Mouse (Mus musculus): ENCODE data around the gene Rab11a. TPM values are rescaled to one million over a fixed set of nuclear protein-coding genes. Genes with fewer than 3 reads are reported as not detected.
"Not testable (repeated sequence)": the region's sequence is repeated elsewhere in the genome, so short reads cannot be mapped to it uniquely, and the experiment has no call there.

Gene Rab11a
- polyA plus RNA-seq, 1 experiment from 2014 or later, result 402 TPM

DNA sequence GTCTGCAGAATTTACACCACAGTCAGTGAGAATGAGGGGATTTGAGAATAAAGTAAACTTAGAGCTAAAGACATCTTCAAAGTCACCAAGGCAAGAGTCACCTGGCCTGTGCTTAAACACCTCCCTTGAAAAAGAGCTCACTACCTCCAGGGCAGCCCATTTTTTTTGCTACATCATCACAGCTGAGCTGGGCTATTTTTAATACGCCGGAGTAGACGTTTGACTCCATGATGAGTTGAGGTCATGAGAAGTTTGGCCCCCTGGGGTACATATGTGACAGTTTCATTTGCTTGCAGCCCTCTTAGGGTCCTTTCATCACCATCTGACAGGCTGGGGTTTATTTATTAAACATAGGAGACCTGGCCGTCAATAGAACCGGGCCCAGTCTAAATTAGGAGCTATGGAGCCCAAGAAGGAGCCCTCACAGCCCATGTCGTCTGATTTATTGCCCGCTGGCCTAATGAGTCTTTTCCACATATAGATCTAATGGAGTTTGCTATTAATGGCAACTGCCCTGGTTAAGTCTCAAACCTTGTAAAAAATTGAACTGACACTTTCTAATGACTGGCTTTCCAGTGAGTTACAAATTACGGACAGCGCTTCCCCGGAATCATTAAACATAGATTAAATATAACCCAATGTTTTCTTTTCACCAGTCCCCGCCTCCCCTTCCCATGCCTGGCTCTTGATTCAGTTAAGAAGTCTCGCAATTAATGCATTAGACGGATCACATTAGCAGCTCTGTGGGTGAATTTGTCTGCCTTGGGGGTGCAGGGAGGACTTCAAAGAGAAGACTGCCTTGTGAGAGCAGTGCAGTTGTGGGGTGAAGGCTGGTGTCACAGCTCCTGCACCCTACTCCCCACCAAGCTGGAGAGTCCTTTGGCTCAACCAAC is 50.2 kb downstream of the Rab11a start:
- 60% methylated on average over 13 of the region's 13 CpGs for WGBS
- H3K36me3 ChIP-seq (replicated peaks), result no peaks in the 10 kb centered on the region
- no peak for ATAC-seq (replicated peaks)

DNA sequence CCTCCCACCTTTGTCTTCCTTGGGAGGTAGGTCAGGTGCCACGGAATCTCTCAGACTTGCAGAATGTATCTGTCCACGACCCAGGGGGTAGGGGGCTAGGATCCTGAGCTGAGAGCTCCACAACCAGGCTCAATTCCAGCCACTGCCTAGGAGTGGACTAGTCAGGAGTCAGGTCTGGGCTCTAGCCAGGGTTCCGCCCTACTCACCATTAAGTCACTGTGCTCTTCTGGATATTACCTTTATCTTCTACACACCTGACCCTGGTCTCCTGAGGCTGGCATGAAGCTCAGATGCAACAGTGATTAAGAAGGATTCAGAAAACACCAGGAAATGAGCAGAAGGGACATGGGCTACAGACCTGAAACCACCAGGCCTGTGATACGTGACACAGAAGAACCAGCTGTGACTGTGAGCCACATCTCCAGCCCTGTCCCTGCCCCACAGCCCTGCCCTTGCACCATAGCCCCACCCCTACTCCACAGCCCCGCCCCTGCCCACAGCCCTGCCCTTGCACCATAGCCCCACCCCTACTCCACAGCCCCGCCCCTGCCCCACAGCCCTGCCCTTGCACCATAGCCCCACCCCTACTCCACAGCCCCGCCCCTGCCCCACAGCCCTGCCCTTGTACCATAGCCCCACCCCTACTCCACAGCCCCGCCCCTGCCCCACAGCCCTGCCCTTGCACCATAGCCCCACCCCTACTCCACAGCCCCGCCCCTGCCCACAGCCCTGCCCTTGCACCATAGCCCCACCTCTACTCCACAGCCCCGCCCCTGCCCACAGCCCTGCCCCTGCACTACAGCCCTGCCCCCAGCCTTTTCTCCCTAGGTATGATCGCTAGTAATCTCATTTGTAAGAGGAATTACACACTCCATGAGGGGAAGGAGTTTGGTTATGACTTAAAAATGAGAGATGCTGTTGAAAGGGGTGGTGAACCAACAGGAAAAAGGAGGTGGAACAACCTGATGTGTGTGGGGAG is 65.9 kb downstream of the Rab11a start:
- not testable (repeated sequence) for H3K27me3 ChIP-seq (replicated peaks); H3K27ac ChIP-seq; H3K4me3 ChIP-seq; H3K9ac ChIP-seq; ATAC-seq (replicated peaks); H3K4me2 ChIP-seq; H3K9me3 ChIP-seq; H3K36me3 ChIP-seq (replicated peaks)
- H3K4me1 ChIP-seq, result peaks cover 12% of the 10 kb centered on the region
- 28% methylated on average over 10 of the region's 11 CpGs for WGBS

More for the DNA sequence above, 50.2 kb downstream of the Rab11a start:
- Histone ChIP-seq H3K27me3 (replicated peaks) (no peaks in the 10 kb centered on the region), H3K27ac (0 out of 2 replicates have a peak overlapping the region, but pooled peaks have one; percentile 29), H3K4me1 (peaks cover 18% of the 10 kb centered on the region), H3K9me3 (no peaks in the 10 kb centered on the region), H3K4me3 (no peak overlapping the region), H3K4me2 (no peak overlapping the region), H3K9ac (no peak overlapping the region)

DNA sequence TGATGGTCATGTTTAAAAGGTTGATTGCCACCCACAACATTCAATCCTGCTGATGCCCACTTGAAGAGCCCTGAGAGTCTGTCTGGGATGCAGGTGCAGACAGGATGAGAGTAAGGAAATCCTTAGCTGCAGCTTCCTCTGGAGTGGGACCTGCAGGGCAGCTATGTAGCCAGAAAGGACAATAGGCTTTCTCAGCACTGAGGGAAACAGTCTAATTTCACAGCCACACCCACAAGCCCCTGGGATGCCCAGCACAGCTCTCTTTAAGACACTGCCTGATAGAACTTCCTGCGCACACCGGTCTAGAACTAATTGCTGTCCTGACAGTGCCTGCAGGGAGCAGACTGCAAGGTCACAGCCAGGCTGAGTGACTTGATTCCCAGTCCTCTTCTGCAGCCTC is 69.6 kb downstream of the Rab11a start:
- Histone ChIP-seq H3K9me3 (no peaks in the 10 kb centered on the region), H3K4me1 (peaks cover 20% of the 10 kb centered on the region)
- WGBS, result 74% methylated on average over 2 of the region's 2 CpGs

DNA sequence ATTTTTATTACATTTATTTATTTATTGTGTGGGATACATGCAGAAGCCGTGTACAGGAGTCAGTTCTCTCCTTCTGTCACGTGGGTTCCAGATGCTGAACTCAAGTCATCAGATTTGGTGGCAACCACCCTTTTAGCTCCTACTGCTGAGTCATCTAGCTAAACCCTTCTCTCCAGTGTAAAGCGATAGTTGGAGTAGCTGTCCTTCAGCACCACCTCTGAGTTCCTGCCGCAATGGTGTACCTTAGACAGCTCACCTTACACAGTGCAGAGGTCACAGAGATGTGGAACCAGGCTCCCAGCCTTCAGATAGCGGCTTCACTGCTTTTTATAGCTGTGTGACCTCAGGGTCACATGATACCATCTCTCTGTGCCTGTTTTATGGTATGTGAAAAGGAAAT is 70.0 kb downstream of the Rab11a start:
- no peaks in the 10 kb centered on the region for H3K9me3 ChIP-seq
- H3K36me3 ChIP-seq (replicated peaks), result no peaks in the 10 kb centered on the region
- no peaks in the 10 kb centered on the region for H3K27me3 ChIP-seq (replicated peaks)
- H3K9ac ChIP-seq, result no peak overlapping the region
- no peak overlapping the region for H3K27ac ChIP-seq
- no peak overlapping the region for H3K4me3 ChIP-seq
- no peak for ATAC-seq (replicated peaks)
- peaks cover 20% of the 10 kb centered on the region for H3K4me1 ChIP-seq
- 35% methylated on average over 5 of the region's 5 CpGs for WGBS
- no peak overlapping the region for H3K4me2 ChIP-seq

More for the DNA sequence above, 69.6 kb downstream of the Rab11a start:
- Histone ChIP-seq H3K4me3 (no peak overlapping the region), H3K4me2 (no peak overlapping the region), H3K36me3 (replicated peaks) (no peaks in the 10 kb centered on the region), H3K27me3 (replicated peaks) (no peaks in the 10 kb centered on the region), H3K9ac (no peak overlapping the region), H3K27ac (no peak overlapping the region)
- no peak for ATAC-seq (replicated peaks)

DNA sequence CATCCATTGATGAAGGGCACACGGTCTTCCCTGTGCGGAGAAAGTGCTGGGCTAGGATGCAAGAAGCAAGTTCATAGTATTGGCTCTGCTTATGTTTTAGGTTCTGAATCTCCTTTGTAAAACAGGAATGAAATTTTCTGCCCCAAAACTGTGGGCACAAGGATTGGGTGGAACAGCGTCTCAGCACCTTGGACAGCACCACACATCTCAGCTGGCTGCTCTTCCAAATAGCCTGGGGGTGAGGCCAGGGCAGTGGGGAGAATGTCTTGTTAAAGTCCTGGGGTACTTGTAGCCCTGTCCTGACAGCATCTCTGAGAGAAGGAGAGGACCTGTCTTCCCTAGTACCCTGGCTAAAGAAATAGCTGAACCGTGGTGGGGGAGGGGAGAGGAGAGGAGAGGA is 71.0 kb downstream of the Rab11a start:
- no peaks in the 10 kb centered on the region for H3K27me3 ChIP-seq (replicated peaks)
- H3K27ac ChIP-seq, result no peak overlapping the region
- no peaks in the 10 kb centered on the region for H3K9me3 ChIP-seq
- no peak overlapping the region for H3K9ac ChIP-seq
- H3K36me3 ChIP-seq (replicated peaks), result no peaks in the 10 kb centered on the region
- WGBS, result 39% methylated on average over 4 of the region's 4 CpGs
- no peak for ATAC-seq (replicated peaks)
- H3K4me1 ChIP-seq, result peaks cover 20% of the 10 kb centered on the region
- H3K4me3 ChIP-seq, result no peak overlapping the region
- H3K4me2 ChIP-seq, result no peak overlapping the region

Small RNAs within 50 kb of the gene (microRNA-seq; reads per million reads assigned to microRNA genes)
- gene Gm47308, result not detected

Other genes with a start within 250 kb of the Rab11a start
- 10.9 and 12.0 TPM in 2 replicates for gene Dennd4a, start 73.6 kb upstream of the Rab11a start, polyA plus RNA-seq (2015; fragmentation: Nextera tagmentation; extraction: Ambion mirVana)
- 0.05 TPM in 1 of 2 replicates, not detected in the other for gene Slc24a1, start 213.8 kb upstream of the Rab11a start, polyA plus RNA-seq (2015; fragmentation: Nextera tagmentation; extraction: Ambion mirVana)
- gene Ints14, start 223.1 kb upstream of the Rab11a start, polyA plus RNA-seq (2015; fragmentation: Nextera tagmentation; extraction: Ambion mirVana), result 36.2 and 38.3 TPM in 2 replicates

Measured in midbrain, embryonic 15.5 days (tissue).